Mouse (Mus musculus): ENCODE measurements at regions not wholly inside any gene's neighbourhood (a gene's known extent, or its start where the extent isn't known, plus 50 kb on each side); places are given as distances from the start of the nearest gene placed in this dataset.
"Not testable (repeated sequence)": the region's sequence is repeated elsewhere in the genome, so short reads cannot be mapped to it uniquely, and the experiment has no call there.

- DNase-seq (ENCODE audit: low spot score in 2 of 2) = no peak
Measured at GRCm38 (mm10) chr3:22285904-22286303, 209.5 kb downstream of the Tbl1xr1 start.

DNA sequence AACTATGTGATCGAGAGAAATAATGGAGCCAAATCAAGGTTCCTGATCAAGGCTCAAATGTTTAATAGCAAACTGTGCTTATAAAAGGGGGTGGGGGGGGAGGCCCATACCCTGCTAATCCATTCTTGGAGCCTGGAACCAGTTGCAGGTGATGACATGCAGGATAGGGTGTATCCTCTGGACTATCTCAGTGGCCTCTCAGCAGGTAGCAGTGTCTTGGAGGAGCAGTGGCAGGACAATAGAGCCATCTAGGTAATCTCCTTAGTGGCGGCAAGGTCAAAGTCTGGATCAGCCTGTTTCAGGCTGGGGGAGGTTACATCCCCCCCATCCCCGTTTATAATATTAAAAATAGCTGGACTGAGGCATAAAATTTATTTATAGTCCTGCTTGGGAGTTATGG lies 217.0 kb downstream of the Tbl1xr1 start:
- no peak for DNase-seq (ENCODE audit: low spot score in 2 of 2)

DNA sequence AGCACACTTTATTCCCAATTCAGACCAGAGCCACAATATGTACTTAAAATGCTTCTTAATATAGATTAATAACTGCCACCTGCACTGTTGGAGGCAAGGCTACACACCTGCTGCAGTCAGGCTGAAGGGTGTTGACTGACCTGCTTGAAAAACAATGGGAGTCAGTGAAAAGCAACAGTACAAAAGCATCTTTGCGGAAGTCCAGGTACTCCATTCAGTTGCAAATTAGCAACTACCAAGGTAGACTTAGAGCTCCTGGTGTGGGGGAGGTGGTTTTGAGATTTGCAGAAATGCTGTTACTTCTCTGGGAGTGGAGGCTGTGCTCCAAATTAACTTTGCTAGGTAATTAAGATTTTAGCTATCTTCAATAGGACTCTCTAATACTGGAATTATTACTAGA lies 217.6 kb downstream of the Tbl1xr1 start:
- DNase-seq (ENCODE audit: low spot score in 2 of 2) = not testable (repeated sequence)

GRCm38 (mm10) chr3:22296925-22297324 lies 220.5 kb downstream of the Tbl1xr1 start:
- DNase-seq (ENCODE audit: low spot score in 2 of 2) = not testable (repeated sequence)

GRCm38 (mm10) chr3:22297831-22298230 lies 221.4 kb downstream of the Tbl1xr1 start:
- not testable (repeated sequence) for DNase-seq (ENCODE audit: low spot score in 2 of 2)

DNA sequence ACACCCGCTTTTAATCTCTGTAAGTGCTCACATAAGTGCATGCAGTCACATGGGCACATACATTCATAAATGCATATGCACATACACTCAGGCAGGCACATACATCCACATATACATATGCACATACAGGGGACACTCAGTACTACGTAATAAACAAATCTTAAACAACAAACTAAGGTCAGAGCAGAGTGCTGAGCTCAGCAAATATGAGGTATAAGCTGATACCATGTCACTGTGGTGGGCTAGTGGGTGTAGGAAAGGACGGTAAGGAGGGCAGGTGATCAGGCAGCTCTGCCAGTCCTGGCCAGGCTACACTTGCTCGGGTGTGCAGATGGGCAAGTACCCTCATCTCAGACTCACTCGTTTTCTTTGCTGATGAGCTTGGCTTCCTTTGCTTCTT lies 224.1 kb downstream of the Tbl1xr1 start:
- no peak for DNase-seq (ENCODE audit: low spot score in 2 of 2)

- DNase-seq (ENCODE audit: low spot score in 2 of 2) = no peak
Measured at GRCm38 (mm10) chr3:22301991-22302517, 225.6 kb downstream of the Tbl1xr1 start.

DNA sequence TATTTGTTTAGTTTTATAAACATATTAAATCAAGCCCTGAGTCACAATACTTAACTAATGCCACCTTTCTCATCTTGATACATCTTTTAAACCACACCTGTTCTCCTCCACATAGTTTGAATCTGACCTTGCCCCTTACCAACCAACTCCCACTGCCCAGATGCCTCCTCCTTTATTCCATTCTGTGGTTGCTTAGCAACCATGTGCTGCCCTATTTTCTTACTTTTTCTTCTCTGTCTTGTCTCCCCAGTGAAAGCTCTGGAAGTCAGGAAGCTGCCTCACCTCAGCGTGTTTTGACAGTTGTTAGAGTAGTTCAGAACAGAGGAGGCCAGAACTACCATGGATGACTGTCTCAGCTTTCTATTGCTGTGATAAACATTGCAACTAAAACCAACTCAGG lies 227.7 kb downstream of the Tbl1xr1 start:
- DNase-seq (ENCODE audit: low spot score in 2 of 2) = no peak

GRCm38 (mm10) chr3:22306624-22307023 lies 230.2 kb downstream of the Tbl1xr1 start:
- peak in 1 of 2 experiments; percentile 19 for DNase-seq (ENCODE audit: low spot score in 2 of 2)

GRCm38 (mm10) chr3:22308962-22309361 lies 232.5 kb downstream of the Tbl1xr1 start:
- peak; percentile 31 to 63 for DNase-seq (ENCODE audit: low spot score in 2 of 2)

- DNase-seq (ENCODE audit: low spot score in 2 of 2) = no peak
Measured at GRCm38 (mm10) chr3:22316466-22317185, 240.2 kb downstream of the Tbl1xr1 start.

- DNase-seq (ENCODE audit: low spot score in 2 of 2) = not testable (repeated sequence)
Measured at GRCm38 (mm10) chr3:22320425-22320824, 244.0 kb downstream of the Tbl1xr1 start.

DNA sequence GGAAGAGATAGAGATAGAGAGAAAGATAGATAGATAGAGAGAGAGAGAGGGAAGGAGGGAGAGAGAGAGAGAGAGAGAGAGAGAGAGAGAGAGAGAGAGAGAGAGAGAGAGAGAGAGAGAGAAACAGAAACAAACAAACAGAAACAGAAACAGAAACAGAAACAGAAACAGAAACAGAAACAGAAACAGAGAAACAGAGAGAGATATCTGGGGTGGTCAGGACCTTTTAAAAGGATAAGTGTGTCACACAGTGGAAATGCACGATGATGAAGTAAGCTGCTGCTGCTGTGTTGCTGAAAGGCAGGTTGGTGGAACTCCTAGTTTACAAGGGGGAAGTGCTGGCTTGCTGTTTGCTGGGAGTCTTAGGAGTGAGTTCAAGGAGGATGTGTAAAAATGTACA lies 254.8 kb downstream of the Tbl1xr1 start:
- DNase-seq (ENCODE audit: low spot score in 2 of 2) = no peak

Data from spleen, postnatal 10 days (tissue).